Mouse (Mus musculus) heart, postnatal 4 days (tissue): ENCODE measurements around the gene Nudc. TPM values are rescaled to one million over a fixed set of nuclear protein-coding genes. Genes with fewer than 3 reads are reported as not detected.

Source experiments
- DNase-seq: peaks from one replicate; pipeline ENCODE4 v3.0.0; 2021
- microRNA-seq, 2 experiments: library from miRNA; unstranded; fragments of <30 nt; microRNA quantifications; one replicate each; pipeline ENCODE4 v1.2.0; 2021 to 2022
- total RNA-seq, 2 experiments: library from RNA; stranded (reverse); gene quantifications; 2 replicates each; pipeline ENCODE4 v1.2.3; 2021

Nudc gene
- total RNA-seq, 2 experiments from 2014 or later = 89.3 to 90.2 TPM

- no peak for DNase-seq
Measured at GRCm38 (mm10) chr4:133489489-133490245, 56.1 kb downstream of the Nudc start.

GRCm38 (mm10) chr4:133488619-133489392, 57.0 kb downstream of the Nudc start:
- DNase-seq = no peak

- no peak for DNase-seq
Measured at GRCm38 (mm10) chr4:133486673-133487357, 59.0 kb downstream of the Nudc start.

GRCm38 (mm10) chr4:133485691-133486425, 59.9 kb downstream of the Nudc start:
- DNase-seq = no peak

GRCm38 (mm10) chr4:133484266-133485025, 61.4 kb downstream of the Nudc start:
- DNase-seq = peak; percentile 36

Small RNA genes within 50 kb of the gene (microRNA-seq; reads per million reads assigned to microRNA genes)
- gene Gm23158 = 0 reads per million in 2 experiments

Other genes with a start within 250 kb of the Nudc start
- gene Wdtc1, start 192.5 kb downstream of the Nudc start, total RNA-seq = 10 to 100 TPM; 46.9 to 47.9 TPM
- gene Slc9a1, start 176.3 kb downstream of the Nudc start, total RNA-seq = 10 to 100 TPM; 21.1 to 24.4 TPM
- gene Tent5b, start 65.9 kb downstream of the Nudc start, total RNA-seq = 1 to 10 TPM; 1.9 to 3.1 TPM
- 1 to 10 TPM; 1.4 to 2.4 TPM for gene Trnp1, start 47.4 kb downstream of the Nudc start, total RNA-seq
- gene Kdf1, start 27.0 kb downstream of the Nudc start, total RNA-seq = not detected
- 10 to 100 TPM in 1 of 2 experiments, 1 to 10 TPM in 1; 8.0 to 11.5 TPM for gene Nr0b2, start 7.4 kb upstream of the Nudc start, total RNA-seq
- 1 to 10 TPM; 5.2 to 6.0 TPM for gene Gpatch3, start 28.7 kb upstream of the Nudc start, total RNA-seq
- 10 to 100 TPM; 11.0 to 11.1 TPM for gene Gpn2, start 38.4 kb upstream of the Nudc start, total RNA-seq
- gene Sfn, start 56.2 kb upstream of the Nudc start, total RNA-seq = 1 to 10 TPM; 1.3 to 1.4 TPM
- gene Zdhhc18, start 104.2 kb upstream of the Nudc start, total RNA-seq = 10 to 100 TPM; 21.4 to 22.1 TPM
- gene Pigv, start 126.7 kb upstream of the Nudc start, total RNA-seq = 10 to 100 TPM in 1 of 2 experiments, 1 to 10 TPM in 1; 9.8 to 12.0 TPM
- gene Arid1a, start 210.8 kb upstream of the Nudc start, total RNA-seq = 10 to 100 TPM; 74.6 to 77.3 TPM